Mouse (Mus musculus): ENCODE data around the gene Slc36a1. TPM values are rescaled to one million over a fixed set of nuclear protein-coding genes. Genes with fewer than 3 reads are reported as not detected.

The Slc36a1 gene
- polyA plus RNA-seq, 1 experiment from 2014 or later, result 2.1 TPM

GRCm38 (mm10) chr11:55183124-55183523 lies 21.0 kb upstream of the Slc36a1 start:
- Histone ChIP-seq H3K27ac (no peak overlapping the region), H3K36me3 (no peaks in the 10 kb centered on the region), H3K4me3 (no peak overlapping the region), H3K4me1 (no peaks in the 10 kb centered on the region), H3K27me3 (no peaks in the 10 kb centered on the region), H3K9me3 (no peaks in the 10 kb centered on the region), H3K4me2 (no peak overlapping the region), H3K9ac (no peak overlapping the region)
- 43% methylated on average over 7 of the region's 7 CpGs for WGBS
- ATAC-seq (ENCODE audit: insufficient number of reproducible peaks, insufficient read depth, low FRiP score, low TSS enrichment, low read depth), result no peak

- Histone ChIP-seq H3K27ac (no peak overlapping the region), H3K4me1 (no peaks in the 10 kb centered on the region), H3K9ac (no peak overlapping the region), H3K27me3 (no peaks in the 10 kb centered on the region), H3K4me3 (no peak overlapping the region), H3K4me2 (no peak overlapping the region), H3K36me3 (no peaks in the 10 kb centered on the region), H3K9me3 (no peaks in the 10 kb centered on the region)
- 72% methylated on average over 5 of the region's 5 CpGs for WGBS
- ATAC-seq (ENCODE audit: insufficient number of reproducible peaks, insufficient read depth, low FRiP score, low TSS enrichment, low read depth), result no peak
These were observed 19.9 kb upstream of the Slc36a1 start for GRCm38 (mm10) chr11:55184246-55184645.

- 23% methylated on average over 10 of the region's 10 CpGs for WGBS
- Histone ChIP-seq H3K4me1 (no peaks in the 10 kb centered on the region), H3K27me3 (no peaks in the 10 kb centered on the region), H3K4me2 (no peak within 1 kb of the TSS), H3K36me3 (no peaks in the 10 kb centered on the region), H3K9ac (no peak within 1 kb of the TSS), H3K4me3 (no peak within 1 kb of the TSS), H3K9me3 (no peaks in the 10 kb centered on the region), H3K27ac (no peak within 1 kb of the TSS)
- ATAC-seq (ENCODE audit: insufficient number of reproducible peaks, insufficient read depth, low FRiP score, low TSS enrichment, low read depth), result no peak
These were observed 19.3 kb upstream of the Slc36a1 start, which contains the start of gene Slc36a2 for GRCm38 (mm10) chr11:55184733-55185291. Slc36a2 (minus strand) TSS chr11:55185077.

- Histone ChIP-seq H3K27ac (no peak overlapping the region), H3K4me3 (no peak overlapping the region), H3K27me3 (no peaks in the 10 kb centered on the region), H3K9me3 (no peaks in the 10 kb centered on the region), H3K36me3 (no peaks in the 10 kb centered on the region), H3K4me1 (no peaks in the 10 kb centered on the region), H3K4me2 (no peak overlapping the region), H3K9ac (no peak overlapping the region)
- 47% methylated on average over 4 of the region's 4 CpGs for WGBS
- ATAC-seq (ENCODE audit: insufficient number of reproducible peaks, insufficient read depth, low FRiP score, low TSS enrichment, low read depth), result no peak
These were observed 16.9 kb upstream of the Slc36a1 start for GRCm38 (mm10) chr11:55187292-55187691.

- Histone ChIP-seq H3K4me1 (no peaks in the 10 kb centered on the region), H3K9me3 (no peaks in the 10 kb centered on the region), H3K4me3 (no peak overlapping the region), H3K27me3 (no peaks in the 10 kb centered on the region), H3K9ac (no peak overlapping the region), H3K4me2 (no peak overlapping the region), H3K36me3 (no peaks in the 10 kb centered on the region), H3K27ac (no peak overlapping the region)
- 84% methylated on average over 6 of the region's 6 CpGs for WGBS
- no peak for ATAC-seq (ENCODE audit: insufficient number of reproducible peaks, insufficient read depth, low FRiP score, low TSS enrichment, low read depth)
These were observed 16.4 kb upstream of the Slc36a1 start for GRCm38 (mm10) chr11:55187777-55188176.

- Histone ChIP-seq H3K4me1 (no peaks in the 10 kb centered on the region), H3K27me3 (no peaks in the 10 kb centered on the region), H3K4me2 (no peak overlapping the region), H3K9me3 (no peaks in the 10 kb centered on the region), H3K27ac (no peak overlapping the region), H3K4me3 (no peak overlapping the region), H3K9ac (no peak overlapping the region), H3K36me3 (no peaks in the 10 kb centered on the region)
- WGBS, result 89% methylated on average over 3 of the region's 3 CpGs
- ATAC-seq (ENCODE audit: insufficient number of reproducible peaks, insufficient read depth, low FRiP score, low TSS enrichment, low read depth), result no peak
These were observed 13.9 kb upstream of the Slc36a1 start for GRCm38 (mm10) chr11:55190216-55190615.

- no peak for ATAC-seq (ENCODE audit: insufficient number of reproducible peaks, insufficient read depth, low FRiP score, low TSS enrichment, low read depth)
These were observed 7.1 kb upstream of the Slc36a1 start for GRCm38 (mm10) chr11:55197086-55197485.

GRCm38 (mm10) chr11:55197740-55198510 lies 6.2 kb upstream of the Slc36a1 start:
- Histone ChIP-seq H3K27ac (no peak overlapping the region), H3K27me3 (no peaks in the 10 kb centered on the region), H3K36me3 (no peaks in the 10 kb centered on the region), H3K4me1 (no peaks in the 10 kb centered on the region), H3K9me3 (no peaks in the 10 kb centered on the region), H3K4me3 (no peak overlapping the region), H3K4me2 (no peak overlapping the region), H3K9ac (no peak overlapping the region)
- ATAC-seq (ENCODE audit: insufficient number of reproducible peaks, insufficient read depth, low FRiP score, low TSS enrichment, low read depth), result no peak
- 81% methylated on average over 8 of the region's 8 CpGs for WGBS

More at GRCm38 (mm10) chr11:55197086-55197485, 7.1 kb upstream of the Slc36a1 start:
- Histone ChIP-seq H3K4me3 (no peak overlapping the region), H3K4me1 (no peaks in the 10 kb centered on the region), H3K9me3 (no peaks in the 10 kb centered on the region), H3K27ac (no peak overlapping the region), H3K4me2 (no peak overlapping the region), H3K9ac (no peak overlapping the region), H3K36me3 (no peaks in the 10 kb centered on the region), H3K27me3 (no peaks in the 10 kb centered on the region)
- 61% methylated on average over 6 of the region's 6 CpGs for WGBS

GRCm38 (mm10) chr11:55204602-55205001 lies 452 bp downstream of the Slc36a1 start:
- H3K9ac ChIP-seq, result peak overlapping the region; percentile 87
- no peaks in the 10 kb centered on the region for H3K27me3 ChIP-seq
- no peaks in the 10 kb centered on the region for H3K36me3 ChIP-seq
- 6% methylated on average over 17 of the region's 17 CpGs for WGBS
- H3K4me3 ChIP-seq, result peak overlapping the region; percentile 78
- H3K4me1 ChIP-seq, result peaks cover 22% of the 10 kb centered on the region
- H3K27ac ChIP-seq, result no peak overlapping the region
- H3K9me3 ChIP-seq, result no peaks in the 10 kb centered on the region
- no peak for ATAC-seq (ENCODE audit: insufficient number of reproducible peaks, insufficient read depth, low FRiP score, low TSS enrichment, low read depth)
- peak overlapping the region; percentile 96 for H3K4me2 ChIP-seq

- Histone ChIP-seq H3K4me1 (peaks cover 29% of the 10 kb centered on the region), H3K27me3 (no peaks in the 10 kb centered on the region), H3K27ac (no peak overlapping the region), H3K36me3 (no peaks in the 10 kb centered on the region), H3K4me2 (no peak overlapping the region), H3K9ac (no peak overlapping the region), H3K9me3 (no peaks in the 10 kb centered on the region), H3K4me3 (no peak overlapping the region)
- no peak for ATAC-seq (ENCODE audit: insufficient number of reproducible peaks, insufficient read depth, low FRiP score, low TSS enrichment, low read depth)
- 56% methylated on average over 6 of the region's 6 CpGs for WGBS
These were observed 4.0 kb downstream of the Slc36a1 start for GRCm38 (mm10) chr11:55208001-55208690.

- no peak overlapping the region for H3K27ac ChIP-seq
- peaks cover 29% of the 10 kb centered on the region for H3K4me1 ChIP-seq
- H3K4me3 ChIP-seq, result no peak overlapping the region
- H3K4me2 ChIP-seq, result no peak overlapping the region
- no peak for ATAC-seq (ENCODE audit: insufficient number of reproducible peaks, insufficient read depth, low FRiP score, low TSS enrichment, low read depth)
- H3K9ac ChIP-seq, result no peak overlapping the region
- 42% methylated on average over 2 of the region's 2 CpGs for WGBS
- no peaks in the 10 kb centered on the region for H3K36me3 ChIP-seq
- no peaks in the 10 kb centered on the region for H3K27me3 ChIP-seq
- no peaks in the 10 kb centered on the region for H3K9me3 ChIP-seq
These were observed 4.9 kb downstream of the Slc36a1 start for GRCm38 (mm10) chr11:55209032-55209431.

Data from embryonic facial prominence, embryonic 13.5 days (tissue).